Mouse (Mus musculus) forebrain, embryonic 12.5 days (tissue): ENCODE results near the gene Daxx. TPM values are rescaled to one million over a fixed set of nuclear protein-coding genes. Genes with fewer than 3 reads are reported as not detected.
"Not testable (repeated sequence)": the region's sequence is repeated elsewhere in the genome, so short reads cannot be mapped to it uniquely, and the experiment has no call there.

Experiments
- ATAC-seq: fragments of 200-750 bp; cut with Nextera tagmentation; 2 replicates; pipeline ENCODE4 v1.8.0; 2017; ENCODE audit warnings: moderate TSS enrichment; ENCODE audit not compliant: low FRiP score
- H3K27ac ChIP-seq: fragments of 300-500 bp; sonication (generic); 2 replicates; pipeline ENCODE4 v1.5.1; 2016; ENCODE audit warnings: mild to moderate bottlenecking
- H3K27me3 ChIP-seq: fragments of 300-500 bp; sonication (generic); 2 replicates; pipeline ENCODE4 v1.6.1; 2016; ENCODE audit warnings: mild to moderate bottlenecking
- H3K36me3 ChIP-seq: fragments of 300-500 bp; sonication (generic); replicated peaks from 2 replicates; pipeline ENCODE4 v1.6.1; 2016; ENCODE audit warnings: mild to moderate bottlenecking
- H3K4me1 ChIP-seq: fragments of 300-500 bp; sonication (generic); 2 replicates; pipeline ENCODE4 v1.6.1; 2016
- H3K4me2 ChIP-seq: fragments of 300-500 bp; sonication (generic); 2 replicates; pipeline ENCODE4 v1.6.1; 2016; ENCODE audit warnings: mild to moderate bottlenecking, moderate library complexity
- H3K4me3 ChIP-seq: fragments of 300-500 bp; sonication (generic); replicated peaks from 2 replicates; pipeline ENCODE4 v1.5.1; 2016; ENCODE audit warnings: mild to moderate bottlenecking
- H3K9ac ChIP-seq: fragments of 300-500 bp; sonication (generic); 2 replicates; pipeline ENCODE4 v1.6.1; 2016; ENCODE audit warnings: mild to moderate bottlenecking
- H3K9me3 ChIP-seq: fragments of 300-500 bp; sonication (generic); 2 replicates; pipeline ENCODE4 v1.6.1; 2016
- WGBS: fragments of 180-500 bp; shearing (Covaris S2); methylation state at CpG from one replicate; pipeline ENCODE4 v1.1.7; 2016; 5-methylcytosine and 5-hydroxymethylcytosine counted together
- polyA plus RNA-seq: library from polyadenylated mRNA; unstranded; fragments of >200 nt; fragmentation: Nextera tagmentation; extraction: Ambion mirVana; gene quantifications from 2 replicates; pipeline ENCODE4 v1.2.1, GENCODE M21; 2016

Daxx gene
- polyA plus RNA-seq, 1 experiment from 2014 or later: 68.2 TPM

DNA sequence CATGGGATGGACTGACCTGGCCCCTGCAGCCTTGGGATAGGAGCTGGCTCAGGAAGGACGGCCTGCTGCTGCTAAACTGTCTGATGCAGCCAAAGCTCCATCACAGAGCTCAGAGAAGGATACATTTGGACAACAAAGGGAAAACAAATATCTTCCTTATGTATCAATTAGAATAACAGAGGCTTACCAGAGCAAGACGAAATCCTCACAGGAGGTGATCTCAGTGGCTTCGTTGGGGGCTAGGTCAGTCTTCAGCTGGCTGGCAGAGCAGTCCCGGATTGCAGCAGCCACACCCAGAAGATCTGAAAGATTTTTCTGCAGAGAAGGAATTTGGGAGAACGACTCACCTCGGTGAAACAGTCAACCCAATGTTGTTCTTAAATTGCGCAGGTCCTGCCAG is 16.8 kb upstream of the Daxx start:
- WGBS: 28% methylated on average over 7 of the region's 7 CpGs
- no peak overlapping the region for H3K27ac ChIP-seq
- H3K9me3 ChIP-seq: no peaks in the 10 kb centered on the region
- ATAC-seq: no peak
- H3K4me2 ChIP-seq: no peak overlapping the region
- H3K27me3 ChIP-seq: no peaks in the 10 kb centered on the region; the same call in 1 of the 2 replicates
- no peak overlapping the region for H3K9ac ChIP-seq
- peaks cover 13% of the 10 kb centered on the region for H3K4me1 ChIP-seq
- no peaks in the 10 kb centered on the region for H3K36me3 ChIP-seq
- H3K4me3 ChIP-seq: no peak overlapping the region

DNA sequence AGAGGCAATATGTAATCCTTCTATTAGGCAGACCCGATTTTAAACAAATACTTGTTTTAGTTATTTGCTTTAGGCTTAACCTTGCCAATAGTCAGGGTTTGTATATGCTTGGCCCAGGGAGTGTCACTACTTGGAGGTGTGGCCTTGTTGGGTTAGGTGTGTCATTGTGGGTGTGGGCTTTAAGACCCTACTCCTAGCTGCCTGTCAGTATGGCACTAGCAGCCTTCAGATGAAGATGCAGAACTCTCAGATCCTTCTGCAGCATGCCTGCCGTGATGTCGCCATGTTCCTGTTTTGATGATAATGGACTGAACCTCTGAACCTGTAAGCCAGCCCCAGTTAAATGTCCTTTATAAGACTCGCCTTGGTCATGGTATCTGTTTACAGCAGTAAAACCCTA is 16.2 kb upstream of the Daxx start:
- not testable (repeated sequence) for H3K9me3 ChIP-seq, H3K36me3 ChIP-seq, H3K9ac ChIP-seq, H3K4me2 ChIP-seq, ATAC-seq, H3K4me3 ChIP-seq, H3K27me3 ChIP-seq, H3K27ac ChIP-seq
- H3K4me1 ChIP-seq: peaks cover 13% of the 10 kb centered on the region
- WGBS: 82% methylated on average over 4 of the region's 4 CpGs

DNA sequence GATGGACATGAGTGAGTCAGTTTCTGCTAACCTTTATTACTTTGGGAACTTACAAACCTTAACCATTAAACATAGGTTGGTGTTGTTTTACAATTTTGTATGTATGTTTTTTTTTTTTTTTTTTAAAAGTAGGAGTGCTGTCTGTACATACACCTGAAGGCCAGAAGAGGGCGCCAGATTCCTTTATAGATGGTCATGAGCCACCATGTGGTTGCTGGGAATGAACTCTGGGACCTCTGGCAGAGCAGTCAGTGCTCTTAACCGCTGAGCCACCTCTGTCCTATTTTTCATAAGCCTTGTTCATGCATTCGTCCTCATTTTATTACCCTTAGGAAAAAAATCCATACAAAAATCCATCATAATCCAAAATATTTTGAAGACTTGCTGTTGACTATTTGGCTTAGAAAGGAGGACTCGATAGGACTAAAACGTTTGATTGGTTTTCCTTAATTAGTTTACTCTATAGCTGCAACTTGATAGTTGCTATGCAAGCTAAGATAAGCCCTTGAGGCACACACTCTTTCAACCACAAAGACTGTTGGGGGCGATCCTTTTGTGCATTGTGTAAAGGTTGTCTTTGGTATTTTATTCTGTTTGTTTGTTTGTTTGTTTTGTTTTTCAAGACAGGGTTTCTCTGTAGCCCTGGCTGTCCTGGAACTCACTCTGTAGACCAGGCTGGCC is 12.0 kb upstream of the Daxx start:
- no peak overlapping the region for H3K4me2 ChIP-seq
- H3K36me3 ChIP-seq: no peaks in the 10 kb centered on the region
- WGBS: 39% methylated on average over 6 of the region's 6 CpGs
- no peak overlapping the region for H3K9ac ChIP-seq
- no peaks in the 10 kb centered on the region for H3K4me1 ChIP-seq
- no peaks in the 10 kb centered on the region; the same call in 1 of the 2 replicates for H3K27me3 ChIP-seq
- no peaks in the 10 kb centered on the region for H3K9me3 ChIP-seq
- no peak overlapping the region for H3K27ac ChIP-seq
- H3K4me3 ChIP-seq: no peak overlapping the region
- no peak for ATAC-seq

DNA sequence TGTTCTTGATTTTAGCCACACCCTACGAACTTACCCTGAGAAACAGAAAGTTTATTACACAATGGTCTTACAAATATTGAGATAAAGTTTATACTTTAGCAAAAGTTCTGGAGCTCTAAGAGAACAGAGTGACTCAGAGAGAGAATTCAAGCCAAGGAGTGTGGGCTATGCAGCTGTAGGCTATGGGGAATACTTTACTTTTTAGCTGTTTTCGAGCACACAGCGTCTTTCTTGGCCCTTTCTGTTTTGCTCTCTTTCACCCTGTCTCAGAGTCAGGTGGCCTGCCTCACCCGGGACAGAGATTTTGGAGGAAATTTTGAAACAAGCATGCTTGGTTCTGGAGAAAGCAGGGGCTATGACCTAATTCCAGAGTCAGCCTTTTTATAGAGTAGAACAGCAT is 11.0 kb upstream of the Daxx start:
- H3K9me3 ChIP-seq, H3K4me2 ChIP-seq, H3K4me3 ChIP-seq, H3K9ac ChIP-seq, H3K27ac ChIP-seq, H3K36me3 ChIP-seq, H3K4me1 ChIP-seq, H3K27me3 ChIP-seq, ATAC-seq: not testable (repeated sequence)
- WGBS: 80% methylated on average over 4 of the region's 4 CpGs

DNA sequence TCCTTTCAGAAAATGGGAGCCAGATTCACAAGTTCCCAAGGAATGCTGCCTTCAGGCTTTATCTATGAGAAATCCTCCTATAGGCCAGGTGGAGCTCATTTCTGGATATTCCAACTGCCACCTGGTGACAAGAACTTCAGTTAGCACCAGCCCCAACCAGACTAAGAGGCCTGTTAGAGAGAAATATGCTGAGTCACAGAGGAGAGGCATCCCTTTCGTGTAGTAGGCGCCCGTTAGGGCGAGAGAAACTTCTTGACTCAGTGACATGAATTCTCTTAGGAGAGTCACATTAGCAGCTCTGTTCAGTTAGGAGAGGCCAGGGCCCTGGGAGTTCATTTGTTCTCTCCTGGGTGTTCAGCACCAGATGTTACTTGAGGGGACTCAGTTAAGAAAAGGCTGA is 9.6 kb upstream of the Daxx start:
- Histone ChIP-seq H3K27me3 (no peaks in the 10 kb centered on the region; the same call in 1 of the 2 replicates), H3K4me2 (no peak overlapping the region), H3K36me3 (no peaks in the 10 kb centered on the region), H3K4me1 (no peaks in the 10 kb centered on the region), H3K4me3 (no peak overlapping the region), H3K27ac (no peak overlapping the region), H3K9ac (no peak overlapping the region), H3K9me3 (no peaks in the 10 kb centered on the region)
- 86% methylated on average over 4 of the region's 4 CpGs for WGBS
- no peak for ATAC-seq

DNA sequence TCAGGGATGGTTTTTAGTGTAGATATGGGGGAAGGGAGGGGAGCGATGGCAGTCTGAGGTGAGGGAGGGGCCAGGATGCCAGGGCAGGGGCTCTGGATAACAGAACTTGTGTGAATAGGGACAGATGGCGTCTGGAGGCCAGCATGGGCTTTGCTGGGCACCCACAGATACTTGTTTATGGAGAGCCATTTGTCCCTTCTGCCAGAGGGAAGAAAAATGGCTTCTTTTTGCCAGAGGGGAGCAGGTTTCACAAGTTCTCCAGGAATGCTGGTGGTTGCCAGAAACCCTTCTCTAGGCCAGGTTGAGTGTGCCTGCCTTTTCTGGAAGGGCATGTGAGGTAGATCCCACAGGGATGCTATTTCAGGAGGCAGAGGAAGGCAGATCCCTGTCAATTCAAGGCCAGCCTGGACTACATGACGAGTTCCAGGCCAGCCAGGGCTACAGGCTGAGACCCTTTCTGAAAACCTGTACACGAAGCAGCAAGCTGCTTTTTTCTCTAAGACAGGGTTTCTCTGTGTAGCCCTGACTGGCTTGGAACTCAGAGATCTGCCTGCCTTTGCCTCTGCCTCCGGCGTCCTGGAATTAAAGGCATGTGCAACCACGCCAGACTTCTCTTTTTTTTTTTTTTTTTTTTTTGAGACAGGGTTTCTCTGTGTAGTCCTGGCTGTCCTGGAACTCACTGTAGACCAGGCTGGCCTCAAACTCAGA is 8.8 kb upstream of the Daxx start:
- Histone ChIP-seq H3K4me2 (no peak overlapping the region), H3K27ac (no peak overlapping the region), H3K27me3 (no peaks in the 10 kb centered on the region), H3K9me3 (no peaks in the 10 kb centered on the region), H3K9ac (0 out of 2 replicates have a peak overlapping the region, but pooled peaks have one; percentile 1), H3K4me3 (no peak overlapping the region), H3K36me3 (no peaks in the 10 kb centered on the region), H3K4me1 (no peaks in the 10 kb centered on the region)
- no peak for ATAC-seq
- 74% methylated on average over 7 of the region's 7 CpGs for WGBS

DNA sequence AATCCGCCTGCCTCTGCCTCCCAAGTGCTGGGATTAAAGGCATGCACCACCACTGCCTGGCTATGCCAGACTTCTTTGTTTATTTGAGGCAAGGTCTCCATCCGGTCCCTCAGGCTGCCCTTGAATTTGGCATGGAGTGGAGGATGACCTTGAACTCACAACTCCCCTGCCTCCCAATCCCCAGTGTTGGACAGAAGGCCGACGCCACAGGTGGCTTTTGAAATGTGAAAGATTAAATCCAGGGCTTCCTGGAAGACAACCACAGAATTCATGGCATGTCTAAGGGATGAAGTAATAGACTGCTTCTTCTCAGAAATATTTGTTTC is 8.3 kb upstream of the Daxx start:
- H3K27me3 ChIP-seq: no peaks in the 10 kb centered on the region
- no peak overlapping the region for H3K4me3 ChIP-seq
- no peaks in the 10 kb centered on the region for H3K36me3 ChIP-seq
- 89% methylated on average over 4 of the region's 4 CpGs for WGBS
- H3K9me3 ChIP-seq: no peaks in the 10 kb centered on the region
- H3K4me1 ChIP-seq: no peaks in the 10 kb centered on the region
- no peak overlapping the region for H3K4me2 ChIP-seq
- no peak for ATAC-seq
- H3K27ac ChIP-seq: no peak overlapping the region
- no peak overlapping the region for H3K9ac ChIP-seq

DNA sequence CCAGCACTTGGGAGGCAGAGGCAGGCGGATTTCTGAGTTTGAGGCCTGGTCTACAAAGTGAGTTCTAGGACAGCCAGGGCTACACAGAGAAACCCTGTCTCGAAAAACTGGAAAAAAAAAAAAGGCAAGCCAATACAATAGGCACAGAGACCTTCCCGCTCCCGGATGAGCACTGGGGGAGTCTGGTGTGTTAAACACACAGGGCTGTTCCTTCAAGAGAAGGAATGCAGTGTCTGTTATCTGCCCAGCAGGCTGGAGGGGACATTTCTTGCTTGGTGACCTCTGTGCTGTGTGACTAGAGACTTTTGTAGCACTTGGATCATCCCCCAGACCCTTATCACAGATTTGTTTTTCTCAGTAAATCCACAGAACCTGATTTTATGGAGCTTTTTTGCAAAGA is 7.6 kb upstream of the Daxx start:
- Histone ChIP-seq H3K36me3 (no peaks in the 10 kb centered on the region), H3K4me1 (no peaks in the 10 kb centered on the region), H3K9ac (no peak overlapping the region), H3K4me2 (no peak overlapping the region), H3K27ac (no peak overlapping the region), H3K4me3 (no peak overlapping the region), H3K27me3 (no peaks in the 10 kb centered on the region), H3K9me3 (no peaks in the 10 kb centered on the region)
- ATAC-seq: no peak
- WGBS: 78% methylated on average over 4 of the region's 4 CpGs

DNA sequence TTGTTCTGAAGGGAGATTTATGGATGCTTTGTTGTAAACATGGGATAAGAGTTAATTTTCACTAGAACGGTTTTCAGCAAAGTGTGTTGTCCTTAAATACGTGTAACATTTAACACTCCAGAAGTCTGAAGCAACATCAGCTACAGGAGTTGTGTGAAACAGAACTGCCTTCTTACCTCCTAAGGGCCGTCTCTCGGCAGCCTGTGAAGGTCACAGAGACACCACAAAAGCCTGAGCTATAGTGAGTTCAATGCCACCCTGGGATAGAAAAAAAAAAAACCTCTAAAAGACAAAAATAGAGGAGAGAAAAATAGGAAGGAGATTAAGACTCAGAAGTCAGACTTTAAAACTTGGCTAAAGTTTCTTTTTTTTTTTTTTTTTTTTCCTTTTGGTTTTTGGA is 7.1 kb upstream of the Daxx start:
- H3K9ac ChIP-seq: no peak overlapping the region
- H3K9me3 ChIP-seq: no peaks in the 10 kb centered on the region
- no peak for ATAC-seq
- no peaks in the 10 kb centered on the region for H3K36me3 ChIP-seq
- no peaks in the 10 kb centered on the region for H3K4me1 ChIP-seq
- no peaks in the 10 kb centered on the region for H3K27me3 ChIP-seq
- H3K27ac ChIP-seq: no peak overlapping the region
- no peak overlapping the region for H3K4me3 ChIP-seq
- WGBS: 75% methylated on average over 4 of the region's 4 CpGs
- H3K4me2 ChIP-seq: no peak overlapping the region

DNA sequence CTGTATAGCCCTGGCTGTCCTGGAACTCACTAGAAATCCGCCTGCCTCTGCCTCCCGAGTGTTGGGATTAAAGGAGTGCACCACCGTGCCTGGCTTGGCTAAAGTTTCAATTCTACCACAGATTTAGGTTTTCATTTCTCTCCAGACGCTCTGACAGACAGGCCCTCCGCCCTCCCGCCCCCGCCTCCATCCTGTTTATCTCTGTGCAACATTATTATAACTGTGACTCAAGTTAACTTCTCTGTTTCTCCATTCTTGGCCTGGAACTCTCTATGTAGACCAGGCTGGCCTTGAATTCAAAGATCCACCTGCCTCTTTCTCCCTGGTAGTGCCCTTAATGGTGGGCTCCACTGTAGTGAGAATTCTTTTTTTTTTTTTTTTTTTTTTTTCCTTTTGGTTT is 6.7 kb upstream of the Daxx start:
- ATAC-seq: no peak
- Histone ChIP-seq H3K4me3 (no peak overlapping the region), H3K9me3 (no peaks in the 10 kb centered on the region), H3K27ac (no peak overlapping the region), H3K36me3 (no peaks in the 10 kb centered on the region), H3K4me1 (0 out of 2 replicates have a peak, but pooled peaks cover under 1% of the 10 kb centered on the region), H3K9ac (no peak overlapping the region), H3K27me3 (no peaks in the 10 kb centered on the region), H3K4me2 (no peak overlapping the region)
- WGBS: 90% methylated on average over 7 of the region's 7 CpGs

DNA sequence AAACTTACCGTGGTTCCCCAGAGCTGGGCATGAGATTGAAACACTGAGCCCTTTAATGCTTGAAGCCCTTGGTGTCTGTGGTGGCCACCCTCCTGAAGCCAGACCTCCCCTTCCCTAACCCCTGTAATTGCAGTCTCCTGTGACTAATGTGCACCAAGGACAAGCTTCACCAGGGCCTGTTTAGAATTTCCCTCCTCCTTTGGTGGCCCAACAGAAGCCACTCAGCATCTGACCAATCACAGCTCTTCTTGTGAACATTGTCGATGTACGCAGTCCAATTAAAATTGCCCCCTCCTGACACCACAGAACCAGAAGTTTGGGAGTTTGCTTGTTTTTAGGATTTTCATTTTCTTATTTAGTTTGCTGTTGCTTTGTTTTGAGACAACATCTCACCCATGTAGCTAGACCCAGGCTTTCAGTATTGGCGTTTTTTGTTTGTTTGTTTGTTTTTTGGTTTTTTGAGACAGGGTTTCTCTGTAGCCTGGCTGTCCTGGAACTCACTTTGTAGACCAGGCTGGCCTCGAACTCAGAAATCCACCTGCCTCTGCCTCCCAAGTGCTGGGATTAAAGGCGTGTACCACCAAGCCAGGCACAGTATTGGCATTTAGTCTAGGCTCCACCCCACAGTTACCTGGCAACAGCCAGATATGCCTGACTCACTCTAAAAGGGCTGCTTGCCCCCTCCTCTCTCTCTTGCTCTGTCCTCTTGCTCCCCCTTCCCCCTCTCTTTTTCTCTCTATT is 5.1 kb upstream of the Daxx start:
- H3K9ac ChIP-seq, H3K27ac ChIP-seq, H3K36me3 ChIP-seq, H3K4me3 ChIP-seq, H3K9me3 ChIP-seq, ATAC-seq, H3K27me3 ChIP-seq, H3K4me2 ChIP-seq: not testable (repeated sequence)
- peaks cover 11% of the 10 kb centered on the region for H3K4me1 ChIP-seq
- WGBS: 81% methylated on average over 6 of the region's 6 CpGs

DNA sequence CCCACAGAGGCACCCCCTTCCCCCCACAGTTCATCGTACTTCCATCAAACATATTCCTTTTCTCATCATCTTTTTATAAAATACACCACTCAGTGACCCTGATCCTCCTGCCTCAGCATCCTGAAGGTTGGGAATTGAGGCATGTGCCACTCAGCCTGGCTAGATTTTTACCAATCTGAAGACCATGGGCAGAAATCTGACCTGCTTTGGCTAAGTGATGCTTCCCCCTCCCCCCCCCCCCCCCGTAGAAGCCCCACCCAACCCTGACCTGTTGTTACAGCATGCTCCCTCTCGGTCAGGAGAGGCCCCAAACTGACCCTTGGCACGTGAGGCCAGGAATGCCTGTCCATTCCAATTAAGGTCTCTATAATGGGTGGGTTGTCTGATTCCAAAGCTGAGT is 4.4 kb upstream of the Daxx start, which contains the start of gene Platr17:
Gene Platr17 (plus strand): TSS at position 301 of the 400 bp plus-strand sequence.
- not testable (repeated sequence) for H3K27ac ChIP-seq, H3K4me3 ChIP-seq, H3K36me3 ChIP-seq, ATAC-seq, H3K27me3 ChIP-seq, H3K4me2 ChIP-seq, H3K9me3 ChIP-seq, H3K9ac ChIP-seq
- peaks cover 12% of the 10 kb centered on the region for H3K4me1 ChIP-seq
- 32% methylated on average over 3 of the region's 4 CpGs for WGBS
